Mouse (Mus musculus) intestine, embryonic 15.5 days (tissue): ENCODE measurements around the gene Syt3. TPM values are rescaled to one million over a fixed set of nuclear protein-coding genes. Genes with fewer than 3 reads are reported as not detected.

ENCODE experiments used
- ATAC-seq: fragments of 200-750 bp; cut with Nextera tagmentation; 2 replicates; pipeline ENCODE4 v1.8.0; 2017; ENCODE audit warnings: moderate TSS enrichment, moderate library complexity
- H3K27ac ChIP-seq: fragments of 300-500 bp; sonication (generic); 2 replicates; pipeline ENCODE4 v1.5.1; 2015; ENCODE audit warnings: mild to moderate bottlenecking, inconsistent platforms
- H3K27me3 ChIP-seq: fragments of 300-500 bp; sonication (generic); replicated peaks from 2 replicates; pipeline ENCODE4 v1.6.1; 2015; ENCODE audit warnings: inconsistent platforms
- H3K36me3 ChIP-seq: fragments of 300-500 bp; sonication (generic); 2 replicates; pipeline ENCODE4 v1.6.1; 2015; ENCODE audit warnings: inconsistent platforms
- H3K4me1 ChIP-seq: fragments of 300-500 bp; sonication (generic); replicated peaks from 2 replicates; pipeline ENCODE4 v1.6.1; 2015; ENCODE audit warnings: inconsistent platforms
- H3K4me2 ChIP-seq: fragments of 300-500 bp; sonication (generic); replicated peaks from 2 replicates; pipeline ENCODE4 v1.6.1; 2015; ENCODE audit warnings: mild to moderate bottlenecking, inconsistent platforms
- H3K4me3 ChIP-seq: fragments of 300-500 bp; sonication (generic); replicated peaks from 2 replicates; pipeline ENCODE4 v1.5.1; 2015; ENCODE audit warnings: inconsistent platforms
- H3K9ac ChIP-seq: fragments of 300-500 bp; sonication (generic); 2 replicates; pipeline ENCODE4 v1.6.1; 2015; ENCODE audit warnings: inconsistent platforms
- H3K9me3 ChIP-seq: fragments of 300-500 bp; sonication (generic); 2 replicates; pipeline ENCODE4 v1.6.1; 2016; ENCODE audit warnings: inconsistent platforms
- WGBS: fragments of 180-500 bp; shearing (Covaris S2); methylation state at CpG from one replicate; pipeline ENCODE4 v1.1.7; 2015; 5-methylcytosine and 5-hydroxymethylcytosine counted together
- polyA plus RNA-seq: library from polyadenylated mRNA; unstranded; fragments of >200 nt; fragmentation: Nextera tagmentation; extraction: Ambion mirVana; gene quantifications from 2 replicates; pipeline ENCODE4 v1.2.1, GENCODE M21; 2015

Gene Syt3
- polyA plus RNA-seq = 0.90 and 1.9 TPM in 2 replicates

DNA sequence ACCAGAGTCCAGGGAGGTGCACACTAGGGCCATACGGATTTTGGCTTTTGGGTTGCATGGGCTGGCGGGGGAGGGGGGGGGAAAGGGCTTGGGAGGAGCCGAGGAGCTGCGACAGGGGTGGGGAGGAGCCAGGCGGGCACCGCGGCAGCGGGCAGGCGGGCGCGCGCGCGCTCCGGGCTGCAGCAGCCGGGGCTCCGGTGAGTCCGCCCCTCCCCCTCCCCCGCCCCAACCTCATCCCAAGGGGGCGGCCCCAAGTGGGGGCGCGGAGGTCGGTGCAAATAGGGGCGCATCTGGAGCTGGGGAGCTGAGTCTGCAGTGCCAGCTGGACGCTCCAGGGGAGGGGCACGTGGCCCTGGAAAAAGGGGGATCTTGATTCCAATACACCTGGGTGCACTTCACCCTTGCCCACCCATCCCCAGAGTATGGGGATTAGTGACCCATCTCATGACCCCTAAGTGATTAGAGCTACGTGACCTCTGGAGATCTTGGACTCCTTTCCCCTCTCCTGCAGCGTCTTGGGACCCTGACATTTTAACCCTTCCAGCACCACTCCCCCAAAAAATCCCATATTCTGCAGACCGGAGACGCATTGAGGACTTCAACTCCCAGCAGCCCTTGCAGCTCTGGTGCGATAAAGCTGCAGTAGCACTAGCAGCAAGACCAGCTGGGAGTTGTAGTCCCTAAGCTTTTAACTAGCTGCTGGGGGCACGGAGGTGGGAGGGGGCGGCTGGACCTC, at the start of gene Syt3:
Syt3 (plus strand) TSS at position 123 of the 736 bp plus-strand sequence.
- Histone ChIP-seq H3K4me3 (peak within 1 kb of the TSS; percentile 44), H3K27me3 (peaks cover 24% of the 10 kb centered on the region), H3K4me1 (peaks cover 4% of the 10 kb centered on the region; the same call in 1 of the 2 replicates), H3K27ac (no peak within 1 kb of the TSS), H3K9ac (peak within 1 kb of the TSS; percentile 46), H3K4me2 (peak within 1 kb of the TSS; percentile 94), H3K9me3 (no peaks in the 10 kb centered on the region), H3K36me3 (no peaks in the 10 kb centered on the region)
- WGBS = 2% methylated on average over 29 of the region's 33 CpGs
- ATAC-seq = peak; percentile 92

DNA sequence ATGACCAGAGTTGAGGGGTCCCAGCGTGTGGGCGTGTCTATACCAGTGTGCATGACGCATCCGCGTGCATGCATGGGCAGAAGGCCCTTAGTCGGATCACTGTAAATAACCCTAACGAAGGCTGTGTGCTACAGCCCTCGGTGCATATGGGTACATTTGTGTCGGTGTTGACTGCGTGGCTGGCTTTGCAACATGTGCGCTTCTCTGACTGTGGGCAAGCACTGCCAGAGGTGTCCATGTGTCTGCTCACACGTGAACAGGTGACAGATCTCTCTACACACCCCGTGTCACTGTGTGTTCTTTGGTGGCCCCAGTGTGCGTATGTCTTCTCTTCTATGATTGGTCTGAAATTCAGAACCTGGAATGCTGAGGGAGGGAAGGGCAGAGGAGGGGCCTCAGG, 49.8 kb upstream of the Syt3 start:
- H3K27me3 ChIP-seq = peaks cover 50% of the 10 kb centered on the region
- WGBS = 73% methylated on average over 14 of the region's 14 CpGs

GRCm38 (mm10) chr7:44335031-44335878, 48.6 kb upstream of the Syt3 start:
- WGBS = 5% methylated on average over 29 of the region's 40 CpGs
- Histone ChIP-seq H3K4me2 (peak overlapping the region; percentile 73), H3K9ac (no peak overlapping the region), H3K27ac (no peak overlapping the region), H3K27me3 (peaks cover 57% of the 10 kb centered on the region), H3K36me3 (no peaks in the 10 kb centered on the region), H3K4me1 (peaks cover 10% of the 10 kb centered on the region), H3K9me3 (no peaks in the 10 kb centered on the region), H3K4me3 (peak overlapping the region; percentile 43)
- peak; percentile 77 for ATAC-seq

More for the DNA sequence above, 49.8 kb upstream of the Syt3 start:
- no peaks in the 10 kb centered on the region for H3K36me3 ChIP-seq
- H3K9ac ChIP-seq = no peak overlapping the region
- no peak overlapping the region for H3K27ac ChIP-seq
- no peak for ATAC-seq
- no peak overlapping the region for H3K4me2 ChIP-seq
- H3K4me3 ChIP-seq = no peak overlapping the region
- H3K4me1 ChIP-seq = peaks cover 10% of the 10 kb centered on the region
- H3K9me3 ChIP-seq = no peaks in the 10 kb centered on the region

DNA sequence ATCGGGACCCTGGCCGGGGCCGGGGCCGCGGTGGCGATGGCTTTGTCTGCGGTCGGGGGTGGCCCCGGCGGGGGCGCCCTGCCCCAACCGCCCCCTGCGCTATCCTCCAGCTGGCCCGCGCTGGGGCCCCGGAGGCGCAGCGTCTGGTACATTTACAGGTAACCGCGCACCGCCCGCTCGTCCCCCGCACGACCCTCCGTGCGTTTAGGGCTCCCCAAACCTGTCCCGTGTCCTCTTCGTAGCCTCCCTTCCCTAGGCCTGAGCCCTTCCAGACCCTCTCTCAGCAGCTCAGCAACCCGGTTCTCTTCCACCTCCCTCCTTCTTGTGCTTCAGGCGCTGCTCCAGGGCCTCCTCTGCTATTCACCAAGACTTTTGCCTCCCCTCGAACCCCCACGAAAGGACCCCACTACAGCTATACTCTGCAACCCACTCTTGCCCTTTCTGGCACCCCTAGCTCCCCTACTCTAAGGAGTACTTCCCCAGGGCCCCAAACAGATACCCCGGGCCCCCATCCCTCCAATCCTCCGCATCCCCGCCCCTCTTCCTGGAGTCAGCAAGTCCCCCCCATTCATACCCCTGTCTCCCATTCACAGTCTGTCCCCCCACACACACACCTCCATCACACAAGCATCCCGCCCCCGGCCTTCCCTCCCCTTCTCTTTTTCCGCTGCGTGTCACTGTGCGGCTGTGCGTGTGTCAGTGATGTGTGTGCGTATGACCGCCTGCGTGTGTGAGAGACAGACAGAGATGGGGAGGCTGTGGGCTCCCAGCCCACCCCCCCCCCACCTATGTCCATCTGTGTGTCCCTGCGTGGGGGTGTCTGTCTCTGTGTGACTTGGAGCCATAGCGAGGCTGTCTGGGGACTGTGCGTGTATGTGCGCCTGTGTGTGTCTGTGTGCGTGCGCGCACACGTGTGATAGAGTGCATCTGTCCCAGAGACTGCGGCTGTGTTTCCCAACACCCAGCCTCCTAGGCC, 47.6 kb upstream of the Syt3 start:
- H3K4me2 ChIP-seq = peak overlapping the region; percentile 73
- H3K4me3 ChIP-seq = peak overlapping the region; percentile 43
- H3K9ac ChIP-seq = no peak overlapping the region
- ATAC-seq = peak; percentile 34; the same call in 1 of the 2 replicates
- H3K36me3 ChIP-seq = no peaks in the 10 kb centered on the region
- WGBS = 5% methylated on average over 36 of the region's 54 CpGs
- H3K27ac ChIP-seq = no peak overlapping the region
- H3K27me3 ChIP-seq = peaks cover 60% of the 10 kb centered on the region
- H3K4me1 ChIP-seq = peaks cover 10% of the 10 kb centered on the region
- no peaks in the 10 kb centered on the region for H3K9me3 ChIP-seq

DNA sequence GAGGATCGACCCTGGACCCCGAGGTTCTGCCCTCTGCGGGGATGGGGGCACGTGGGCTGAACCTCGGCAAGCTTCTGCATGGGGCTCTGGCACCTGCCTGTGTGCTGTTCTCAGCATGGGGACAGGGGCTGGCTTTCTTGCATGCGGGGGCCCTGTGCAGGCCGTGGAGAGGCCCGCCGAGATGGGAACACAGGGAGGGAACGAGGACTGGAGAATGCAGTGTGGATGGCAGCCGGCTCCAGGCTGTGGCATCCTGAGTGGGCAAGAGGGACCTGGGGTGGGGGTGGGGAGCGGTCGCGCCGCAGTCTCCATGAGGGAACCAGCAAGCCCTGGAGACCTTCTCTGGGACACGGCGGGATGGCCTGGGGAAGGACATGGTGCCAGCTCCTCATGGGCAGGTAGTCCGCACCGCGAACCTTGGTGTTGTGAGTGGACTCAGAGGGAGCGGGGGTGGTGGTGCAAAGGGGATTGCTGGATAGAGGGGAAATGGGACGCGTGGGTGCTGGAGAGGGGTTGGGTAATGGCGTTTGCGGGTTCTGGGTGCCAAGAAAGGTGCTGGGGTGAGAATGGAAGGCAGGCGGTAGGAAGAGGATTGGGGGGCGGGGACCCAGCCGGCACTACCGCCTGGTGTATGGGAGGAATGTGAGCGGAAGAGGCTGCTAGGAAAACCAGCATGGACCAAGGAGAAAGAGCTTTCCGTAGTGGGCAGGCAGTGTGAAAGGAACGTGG, 46.6 kb upstream of the Syt3 start:
- Histone ChIP-seq H3K4me3 (0 out of 2 replicates have a peak overlapping the region, but pooled peaks have one; percentile 43), H3K4me2 (peak overlapping the region; percentile 73; the same call in 1 of the 2 replicates), H3K9ac (no peak overlapping the region), H3K27me3 (peaks cover 60% of the 10 kb centered on the region), H3K36me3 (no peaks in the 10 kb centered on the region), H3K27ac (no peak overlapping the region), H3K9me3 (no peaks in the 10 kb centered on the region), H3K4me1 (peaks cover 10% of the 10 kb centered on the region)
- ATAC-seq = no peak
- 5% methylated on average over 32 of the region's 32 CpGs for WGBS

GRCm38 (mm10) chr7:44340226-44340625, 43.7 kb upstream of the Syt3 start:
- Histone ChIP-seq H3K36me3 (no peaks in the 10 kb centered on the region), H3K27me3 (peaks cover 46% of the 10 kb centered on the region), H3K4me1 (peaks cover 10% of the 10 kb centered on the region), H3K4me2 (no peak overlapping the region), H3K9ac (no peak overlapping the region), H3K4me3 (no peak overlapping the region), H3K9me3 (no peaks in the 10 kb centered on the region), H3K27ac (no peak overlapping the region)
- no peak for ATAC-seq
- WGBS = 57% methylated on average over 6 of the region's 6 CpGs

- H3K36me3 ChIP-seq = no peaks in the 10 kb centered on the region
- ATAC-seq = no peak
- H3K9me3 ChIP-seq = no peaks in the 10 kb centered on the region
- H3K4me3 ChIP-seq = no peak overlapping the region
- WGBS = 84% methylated on average over 10 of the region's 10 CpGs
- H3K27ac ChIP-seq = no peak overlapping the region
- H3K27me3 ChIP-seq = peaks cover 37% of the 10 kb centered on the region
- no peak overlapping the region for H3K9ac ChIP-seq
- H3K4me2 ChIP-seq = no peak overlapping the region
- H3K4me1 ChIP-seq = peaks cover 6% of the 10 kb centered on the region
Measured at GRCm38 (mm10) chr7:44341119-44341518, 42.8 kb upstream of the Syt3 start.

- H3K4me2 ChIP-seq = no peak overlapping the region
- H3K4me1 ChIP-seq = no peaks in the 10 kb centered on the region
- ATAC-seq = no peak
- H3K9me3 ChIP-seq = no peaks in the 10 kb centered on the region
- H3K4me3 ChIP-seq = no peak overlapping the region
- no peak overlapping the region for H3K9ac ChIP-seq
- 65% methylated on average over 5 of the region's 5 CpGs for WGBS
- no peak overlapping the region for H3K27ac ChIP-seq
- peaks cover 31% of the 10 kb centered on the region for H3K27me3 ChIP-seq
- no peaks in the 10 kb centered on the region for H3K36me3 ChIP-seq
Measured at GRCm38 (mm10) chr7:44341714-44342113, 42.2 kb upstream of the Syt3 start.

DNA sequence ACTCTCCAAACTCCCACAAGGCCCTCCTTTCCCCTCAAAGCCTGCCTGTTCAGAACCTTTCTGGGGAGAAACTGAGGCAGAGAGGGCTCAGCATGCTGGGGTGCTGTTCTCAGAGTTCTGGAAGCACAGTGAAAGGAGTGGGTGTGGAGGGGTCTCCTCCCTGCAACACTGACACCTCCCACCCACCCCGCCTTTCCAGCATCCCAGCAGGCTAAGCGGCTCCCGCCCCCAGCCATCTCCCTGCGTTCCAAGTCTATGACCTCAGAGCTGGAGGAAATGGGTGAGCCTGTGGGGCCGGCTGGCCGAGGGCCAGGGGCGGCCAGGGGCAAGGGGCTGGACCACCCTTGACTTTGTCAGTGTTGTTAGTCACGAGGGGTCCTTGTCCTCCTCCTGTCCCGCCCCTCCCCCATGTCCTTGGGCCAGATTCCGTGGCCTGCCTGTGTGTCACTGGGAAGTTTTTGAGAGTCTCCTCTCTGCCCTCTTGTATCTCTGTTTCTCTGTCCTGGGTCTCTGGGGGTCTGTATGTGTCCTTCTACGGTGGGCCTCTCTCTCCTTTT, 40.4 kb upstream of the Syt3 start:
- Histone ChIP-seq H3K4me3 (no peak overlapping the region), H3K27me3 (peaks cover 13% of the 10 kb centered on the region), H3K27ac (no peak overlapping the region), H3K4me2 (peak overlapping the region; percentile 26; the same call in 1 of the 2 replicates), H3K4me1 (no peaks in the 10 kb centered on the region), H3K9me3 (no peaks in the 10 kb centered on the region), H3K9ac (no peak overlapping the region), H3K36me3 (no peaks in the 10 kb centered on the region)
- ATAC-seq = peak; percentile 15; the same call in 1 of the 2 replicates
- 19% methylated on average over 11 of the region's 11 CpGs for WGBS

DNA sequence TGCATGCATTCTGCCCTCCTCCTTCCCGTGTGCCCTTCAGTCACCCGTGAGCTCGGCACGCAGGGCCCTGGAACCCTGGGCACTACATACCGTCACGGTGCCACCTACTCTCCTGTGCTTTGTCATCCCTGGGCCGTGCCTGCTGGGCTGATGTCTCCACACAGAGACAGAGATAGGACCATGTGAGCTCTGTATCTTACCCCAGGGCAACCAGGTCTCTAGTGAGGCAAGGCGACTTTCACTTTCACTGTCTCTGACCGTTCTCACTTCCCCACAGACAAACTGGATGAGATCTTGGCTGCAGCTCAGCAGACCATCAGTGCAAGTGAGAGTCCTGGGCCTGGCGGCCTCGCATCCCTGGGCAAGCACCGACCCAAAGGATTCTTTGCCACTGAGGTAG, 39.3 kb upstream of the Syt3 start:
- Histone ChIP-seq H3K36me3 (no peaks in the 10 kb centered on the region), H3K4me2 (no peak overlapping the region), H3K9ac (no peak overlapping the region), H3K4me3 (no peak overlapping the region), H3K27me3 (peaks cover 6% of the 10 kb centered on the region), H3K9me3 (no peaks in the 10 kb centered on the region), H3K4me1 (no peaks in the 10 kb centered on the region), H3K27ac (no peak overlapping the region)
- ATAC-seq = no peak
- WGBS = 68% methylated on average over 12 of the region's 12 CpGs

DNA sequence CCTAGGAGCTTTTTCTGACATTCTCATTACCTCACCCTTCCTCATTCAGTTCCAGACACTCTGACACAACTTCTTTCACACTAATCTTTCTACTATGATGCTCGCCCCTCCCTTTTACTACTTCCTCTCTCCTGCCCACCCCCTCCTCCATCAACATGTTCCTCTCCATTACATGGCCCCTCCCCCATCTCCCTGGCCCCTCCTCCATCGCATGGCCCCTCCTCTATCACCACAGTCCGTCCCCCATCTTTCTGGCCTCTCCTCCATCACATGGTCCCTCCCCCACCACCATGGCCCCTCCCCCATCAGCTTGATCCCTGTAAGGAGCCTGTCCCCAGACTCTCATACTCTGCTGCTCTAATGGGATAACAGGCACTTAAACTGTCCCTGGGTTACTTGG, 34.9 kb upstream of the Syt3 start:
- Histone ChIP-seq H3K27me3 (peaks cover 39% of the 10 kb centered on the region), H3K36me3 (no peaks in the 10 kb centered on the region), H3K4me1 (peaks cover 24% of the 10 kb centered on the region), H3K4me2 (no peak overlapping the region), H3K27ac (no peak overlapping the region), H3K4me3 (no peak overlapping the region), H3K9ac (no peak overlapping the region), H3K9me3 (no peaks in the 10 kb centered on the region)
- ATAC-seq = no peak
- 26% methylated on average over 3 of the region's 3 CpGs for WGBS
